Comparison of ENCODE assay signal across 19 mouse cellular contexts in the genomic region with DNA sequence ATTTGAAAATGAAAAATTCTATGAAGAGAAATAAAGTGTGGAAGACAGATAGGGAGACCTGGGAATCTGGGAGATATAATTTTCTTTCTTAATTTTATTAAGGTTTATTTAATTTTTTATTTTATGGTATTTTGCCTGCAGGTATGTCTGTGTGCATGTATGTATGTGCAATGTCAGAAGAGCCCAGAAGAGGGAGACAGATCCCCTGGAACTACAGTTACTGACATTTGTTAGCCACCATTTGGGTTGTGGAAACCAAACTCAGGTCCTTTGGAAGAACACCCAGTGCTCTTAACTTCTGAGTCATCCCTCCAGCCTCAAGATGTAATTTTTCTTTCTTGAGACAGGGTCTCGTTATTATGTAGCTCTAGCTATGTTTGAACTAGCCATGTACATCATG. TPM values are rescaled to one million over a fixed set of nuclear protein-coding genes. Genes with fewer than 3 reads are reported as not detected.
DNase-seq lines count a peak whose midpoint lies in the region; ATAC-seq and TF ChIP-seq lines count a peak whose summit lies in the region.
"Had no signal": no experiment of that assay in that cellular context is flagged by ENCODE, and none has a peak within 500 bp of the region (broad histone marks: within the 10 kb centered on the region; RNA-seq: fewer than 3 reads in every experiment).

No protein-coding gene starts in this region.

- TF ChIP-seq CTCF in gastrocnemius, adult 2 months (IDR thresholded peaks at IDR 0.05), result peak; percentile 33; the same call in 1 of the 2 replicates
- TF ChIP-seq CTCF in lung, embryonic 14.5 days (IDR thresholded peaks at IDR 0.05; ENCODE audit: low read depth), result peak; percentile 52
- TF ChIP-seq CTCF in Patski (IDR thresholded peaks at IDR 0.05), result peak; percentile 47

- DNase-seq in gastrocnemius, adult 2 months, result no peak
- no peak for DNase-seq in gastrocnemius, postnatal 14 days
- DNase-seq in lung, embryonic 14.5 days, result no peak
- no peak for DNase-seq in lung, postnatal 14 days
- DNase-seq in Patski (ENCODE audit: low read depth, low spot score), result no peak
- no peak for DNase-seq in frontal cortex, postnatal 36 days (ENCODE audit: low spot score in 2 of 2)
- DNase-seq: cerebellum, adult 11 months; kidney, adult 9 months; liver, embryonic 13.5 days had no signal

- in situ Hi-C loops in Patski (cut with MboI; ENCODE audit: low pct_unique_long_range_greater_than_20kb), result loop anchor here (25.0 kb wide), 1 partner anchor 591 kb away; no protein-coding TSS in a partner anchor

- 86% methylated on average over 1 of the region's 1 CpGs for WGBS in lung, embryonic 14.5 days

- H3K4me3 ChIP-seq in gastrocnemius, adult 2 months, result no peak overlapping the region
- H3K4me3 ChIP-seq in lung, embryonic 14.5 days (ENCODE audit: low read depth, low read length), result no peak overlapping the region
- H3K4me3 ChIP-seq: liver, embryonic 13.5 days had no signal

- H3K4me1 ChIP-seq in lung, embryonic 14.5 days (ENCODE audit: insufficient read depth), result no peaks in the 10 kb centered on the region
- H3K4me1 ChIP-seq: liver, embryonic 13.5 days had no signal

- H3K4me2 ChIP-seq in lung, embryonic 14.5 days, result no peak overlapping the region
- H3K4me2 ChIP-seq: hindbrain, embryonic 14.5 days; liver, embryonic 13.5 days had no signal

- H3K36me3 ChIP-seq in lung, embryonic 14.5 days (ENCODE audit: insufficient read depth), result no peaks in the 10 kb centered on the region
- H3K36me3 ChIP-seq: liver, embryonic 13.5 days had no signal

- POLR2A ChIA-PET in Patski (lab: Charles Lee), result no interaction called here

- no peak overlapping the region for H3K9ac ChIP-seq in lung, embryonic 14.5 days
- H3K9ac ChIP-seq: hindbrain, embryonic 14.5 days; liver, embryonic 13.5 days had no signal

- CTCF ChIA-PET in Patski (lab: Charles Lee), result no interaction called here

- intact Hi-C loops in gastrocnemius, adult 2 months (cut with DNase I), result no loop called here
- intact Hi-C loops in gastrocnemius, postnatal 14 days (cut with DNase I; ENCODE audit: low total_unique reads), result no loop called here

- H3K27me3 ChIP-seq in lung, embryonic 14.5 days (ENCODE audit: insufficient read depth, low read length), result peaks cover 32% of the 10 kb centered on the region
- peaks cover 38% of the 10 kb centered on the region for H3K27me3 ChIP-seq in Patski

- ATAC-seq in lung, embryonic 14.5 days (ENCODE audit: insufficient read depth), result no peak
- no peak for ATAC-seq in Patski
- no peak for ATAC-seq in cerebellum, adult (ENCODE audit: insufficient number of reproducible peaks, low FRiP score, low TSS enrichment)
- ATAC-seq: activated CD4-positive, CD25-positive, alpha-beta regulatory T cell, adult 4 months had no signal

- H3K27ac ChIP-seq in gastrocnemius, adult 2 months, result no peak overlapping the region
- H3K27ac ChIP-seq in lung, embryonic 14.5 days (ENCODE audit: low read depth), result no peak overlapping the region
- H3K27ac ChIP-seq: hindbrain, embryonic 14.5 days; liver, embryonic 13.5 days; macrophage had no signal

- no peaks in the 10 kb centered on the region for H3K9me3 ChIP-seq in lung, embryonic 14.5 days (ENCODE audit: low read depth, low read length)
- H3K9me3 ChIP-seq: liver, embryonic 13.5 days had no signal

RNA-seq across cellular contexts. Expression of a gene that starts 15.9 kb away (rescaled TPM):
- not detected for total RNA-seq in gastrocnemius, adult 2 months (2021)
- not detected for total RNA-seq in gastrocnemius, postnatal 14 days (2021)
- polyA plus RNA-seq in lung, embryonic 14.5 days (2014; fragmentation: Nextera tagmentation; extraction: Ambion mirVana), result 1.2 and 1.4 TPM in 2 replicates
- 0.01 TPM for polyA plus RNA-seq in Patski (2021)
- total RNA-seq: monocyte, adult 5-6 weeks had no signal
- polyA plus RNA-seq: activated CD4-positive, CD25-positive, alpha-beta regulatory T cell, adult 4 months; liver, embryonic 13.5 days; macrophage had no signal

RNA-seq across cellular contexts. Expression of a gene that starts 45.9 kb away (rescaled TPM):
- total RNA-seq in gastrocnemius, adult 2 months (2021), result not detected
- not detected for total RNA-seq in gastrocnemius, postnatal 14 days (2021)
- polyA plus RNA-seq in lung, embryonic 14.5 days (2014; fragmentation: Nextera tagmentation; extraction: Ambion mirVana), result not detected in 2 replicates
- not detected for polyA plus RNA-seq in Patski (2021)
- total RNA-seq: gastrocnemius, postnatal 4 days; left cerebral cortex, postnatal 25 days; monocyte, adult 5-6 weeks had no signal
- polyA plus RNA-seq: activated CD4-positive, CD25-positive, alpha-beta regulatory T cell, adult 4 months; cortical plate, adult 2 months; heart, embryonic 14.5 days; hindbrain, embryonic 14.5 days; liver, embryonic 13.5 days; macrophage; neural tube, embryonic 14.5 days had no signal
